Mouse (Mus musculus) erythroblast, embryonic 14.5 days (primary cell): ENCODE results near the gene Klhl40.

ENCODE experiments used
- GATA1 ChIP-seq: IDR thresholded peaks from 2 replicates; pipeline ENCODE4 v1.6.1; 2012; ENCODE audit warnings: low read length, inconsistent platforms, mixed read lengths
- TAL1 ChIP-seq: IDR thresholded peaks from 3 replicates; pipeline ENCODE4 v1.6.1; 2012; ENCODE audit warnings: low read length, inconsistent platforms, mixed read lengths

DNA sequence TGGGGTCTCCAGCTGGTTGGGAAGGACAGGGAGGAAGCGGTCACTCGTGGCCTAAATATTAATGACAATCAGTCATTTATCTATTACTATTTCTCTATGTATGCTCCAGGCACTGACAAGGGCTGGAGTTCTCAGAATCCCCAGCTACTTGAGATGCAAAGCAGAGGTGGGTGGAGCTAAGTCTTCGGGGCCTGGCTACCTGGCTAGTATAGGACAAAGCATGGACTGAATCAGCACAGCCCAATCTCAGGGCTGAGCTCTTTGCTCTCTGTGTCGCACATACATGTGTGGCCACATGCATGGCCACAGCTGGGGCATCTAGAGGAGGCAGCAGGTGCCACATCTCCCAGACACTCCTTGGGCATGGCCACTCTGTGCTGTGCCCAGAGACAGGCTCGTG lies 43.4 kb downstream of the Klhl40 start:
- TF ChIP-seq GATA1 = no peak
- TF ChIP-seq TAL1 = no peak
